Mouse (Mus musculus) left cerebral cortex, adult 18-20 months (tissue): Measurements from ENCODE around the gene Gmds. TPM values are rescaled to one million over a fixed set of nuclear protein-coding genes. Genes with fewer than 3 reads are reported as not detected.
A peak's percentile ranks its signal among the peaks of the same experiment; 100 is the strongest.

Experiments used
- DNase-seq, 2 experiments: peaks; one replicate each; pipeline ENCODE4 v3.0.0; 2021 to 2022; ENCODE audit warnings: low spot score in 2 of 2, mixed read lengths in 1 of 2
- total RNA-seq, 2 experiments: library from RNA; stranded (reverse); gene quantifications; 2 replicates each; pipeline ENCODE4 v1.2.3; 2021

Gene Gmds
- total RNA-seq, 2 experiments from 2014 or later, result 11.1 to 11.3 TPM

GRCm38 (mm10) chr13:32034799-32035448, 303.6 kb downstream of the Gmds start:
- DNase-seq, result no peak

- DNase-seq, result no peak
These were observed 304.4 kb downstream of the Gmds start for GRCm38 (mm10) chr13:32034139-32034538.

DNA sequence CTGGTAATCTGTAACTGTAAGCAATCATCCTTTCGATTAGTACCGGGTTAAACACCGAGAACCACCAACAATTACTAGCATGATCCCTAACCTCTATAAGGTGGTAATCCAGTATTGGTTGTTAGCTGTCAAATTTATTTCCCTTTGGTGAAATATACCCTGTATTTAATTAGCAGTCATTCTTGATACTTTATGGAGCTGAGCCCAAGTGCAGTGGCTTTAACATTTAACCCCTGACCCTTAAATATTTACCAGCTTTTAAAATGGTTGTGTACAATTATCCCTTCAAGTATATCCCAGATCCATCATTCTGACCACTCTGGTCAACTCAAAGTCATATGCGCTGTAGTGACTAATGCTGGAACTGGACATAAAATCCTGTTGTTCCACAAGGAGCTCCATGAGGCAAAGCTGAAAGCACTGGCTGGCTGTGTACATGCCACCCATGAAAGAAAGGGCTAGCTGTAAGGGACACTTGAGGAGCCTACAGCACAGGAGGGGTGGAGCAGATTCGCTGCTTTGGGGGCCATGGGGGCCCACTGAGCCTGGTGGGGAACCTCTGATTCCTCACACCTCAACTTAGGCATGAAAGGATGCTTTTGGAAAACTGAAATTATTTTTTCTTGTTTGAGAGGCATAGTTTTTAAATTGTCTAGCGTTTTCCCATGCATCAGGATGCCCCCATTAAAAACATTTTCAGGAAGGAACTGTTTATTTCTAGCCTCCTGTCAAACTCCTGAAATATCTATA, 312.1 kb downstream of the Gmds start:
- no peak for DNase-seq

DNA sequence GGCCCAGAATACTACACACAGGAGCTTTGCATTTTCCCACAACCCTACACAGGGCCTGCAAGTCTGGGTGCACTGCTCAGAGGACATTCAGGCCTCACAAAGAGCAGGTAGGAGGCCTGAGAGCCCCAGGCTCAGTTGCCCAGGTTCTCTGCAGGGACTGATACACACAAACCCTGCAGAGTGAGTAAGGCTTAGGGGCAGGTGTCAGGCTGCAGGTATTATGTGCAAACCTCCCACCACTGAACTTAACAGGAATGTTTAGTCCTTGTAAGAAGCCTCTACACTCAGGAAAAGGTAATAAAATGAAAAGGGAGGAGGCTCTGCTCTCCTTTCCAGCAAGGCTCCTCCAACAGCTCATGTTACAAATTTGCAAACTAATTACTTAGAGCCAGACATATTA, 313.7 kb downstream of the Gmds start:
- no peak for DNase-seq

DNA sequence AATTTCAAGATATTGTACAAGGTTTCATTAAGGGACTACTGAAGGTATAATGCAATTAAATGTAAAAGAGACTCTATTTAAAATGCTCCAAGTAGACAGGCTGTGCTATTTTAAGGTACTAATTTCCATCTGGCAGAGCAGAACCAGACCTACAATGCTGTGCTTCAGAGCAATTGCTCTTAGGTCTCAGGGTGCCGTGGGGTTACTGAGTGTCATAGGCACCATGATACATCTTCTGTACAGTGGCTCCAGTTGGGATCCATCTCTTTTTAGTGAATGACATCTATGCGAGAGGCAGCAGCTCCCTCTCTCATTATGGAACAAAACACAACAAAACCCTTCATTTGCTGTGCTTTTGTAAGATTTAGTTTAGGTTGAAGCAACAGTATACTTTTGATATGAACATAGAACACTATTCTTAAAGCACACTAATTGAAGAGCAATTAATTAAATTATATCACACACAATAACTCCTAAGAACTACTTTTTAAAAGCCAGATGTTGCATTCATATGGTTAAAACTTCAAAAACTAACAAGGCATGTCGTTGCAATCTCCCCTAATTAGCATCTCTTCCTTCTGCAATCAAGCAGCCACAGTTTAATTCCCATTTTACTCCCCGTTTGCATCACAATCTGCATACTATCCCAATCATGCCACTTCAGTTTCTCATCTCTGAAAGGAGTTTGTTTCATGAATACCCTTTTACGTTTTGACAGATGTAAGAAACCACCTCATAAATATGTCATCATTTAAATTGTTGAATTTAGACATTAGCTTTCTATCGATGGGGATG, 317.9 kb downstream of the Gmds start:
- DNase-seq, result no peak

DNA sequence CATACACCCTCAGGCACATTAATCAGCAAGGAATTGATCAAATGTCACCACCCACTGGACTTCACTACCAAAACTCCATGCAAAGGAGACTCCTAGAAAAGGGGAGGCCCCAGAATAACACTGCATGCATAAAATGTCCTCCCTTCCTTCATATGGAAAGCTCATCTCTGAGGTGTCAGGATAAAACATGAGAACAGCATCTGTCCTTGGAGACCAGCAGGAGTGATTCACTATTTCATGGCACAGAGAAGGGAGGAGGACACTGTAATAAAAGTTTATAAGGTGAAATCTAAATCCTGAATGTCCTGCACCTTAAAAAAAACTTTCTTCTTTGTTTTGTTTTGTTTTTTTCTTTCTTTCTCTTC, 319.3 kb downstream of the Gmds start:
- DNase-seq, result no peak

DNA sequence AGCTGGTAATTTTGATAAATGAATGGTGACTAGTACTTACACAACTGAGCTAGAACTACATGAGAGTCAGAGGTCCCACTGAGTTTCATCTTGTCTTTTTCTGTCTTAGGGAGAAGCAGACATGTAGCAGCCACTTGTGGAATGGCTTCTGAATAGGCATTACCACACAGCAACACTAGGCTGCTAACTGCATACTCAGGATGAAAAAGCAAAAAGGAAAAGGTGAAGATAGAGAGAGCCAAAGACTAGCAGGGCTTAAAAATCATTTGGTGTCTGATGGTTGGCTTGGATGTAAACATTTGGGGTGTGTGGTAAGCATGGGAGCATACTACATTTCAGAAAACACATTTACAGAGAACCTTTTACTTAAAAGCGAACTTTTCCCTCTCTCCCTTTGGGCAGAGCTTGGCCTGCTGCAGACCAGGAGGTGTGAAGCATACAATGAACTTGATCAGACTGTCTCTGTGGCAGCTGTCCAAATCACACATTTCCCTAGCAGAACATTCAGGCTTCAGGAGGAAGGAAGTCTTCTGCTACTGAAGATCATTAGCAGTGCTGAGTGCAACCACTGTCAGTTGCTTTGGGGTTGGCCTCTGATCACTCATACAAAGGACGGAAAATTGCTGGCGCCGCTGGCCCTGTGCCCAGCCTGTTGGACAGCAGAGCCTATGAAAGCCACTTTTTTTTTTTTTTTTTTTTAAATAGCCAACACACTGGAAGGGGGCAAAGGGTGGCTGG, 319.9 kb downstream of the Gmds start:
- DNase-seq, result peak; percentile 11 to 13

DNA sequence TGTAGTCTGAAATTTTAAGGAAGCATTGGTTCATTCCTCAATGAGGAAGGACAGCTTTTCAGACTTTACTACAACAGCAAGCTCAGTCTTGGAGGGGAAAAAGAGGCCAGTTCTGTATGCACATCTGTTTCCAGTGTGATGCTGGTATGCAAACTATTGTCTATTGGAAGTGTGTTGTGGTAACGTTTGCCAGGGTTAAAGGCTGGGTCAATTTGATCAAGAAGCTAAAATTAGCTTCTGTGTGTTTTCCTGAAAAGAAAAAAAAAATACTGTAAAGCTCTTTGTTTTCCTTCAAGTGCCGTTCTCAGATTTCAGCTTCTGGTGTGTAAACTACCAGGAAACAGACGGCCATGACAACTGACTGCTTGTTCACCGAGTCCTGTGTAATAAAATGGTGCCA, 329.7 kb downstream of the Gmds start:
- no peak for DNase-seq

DNA sequence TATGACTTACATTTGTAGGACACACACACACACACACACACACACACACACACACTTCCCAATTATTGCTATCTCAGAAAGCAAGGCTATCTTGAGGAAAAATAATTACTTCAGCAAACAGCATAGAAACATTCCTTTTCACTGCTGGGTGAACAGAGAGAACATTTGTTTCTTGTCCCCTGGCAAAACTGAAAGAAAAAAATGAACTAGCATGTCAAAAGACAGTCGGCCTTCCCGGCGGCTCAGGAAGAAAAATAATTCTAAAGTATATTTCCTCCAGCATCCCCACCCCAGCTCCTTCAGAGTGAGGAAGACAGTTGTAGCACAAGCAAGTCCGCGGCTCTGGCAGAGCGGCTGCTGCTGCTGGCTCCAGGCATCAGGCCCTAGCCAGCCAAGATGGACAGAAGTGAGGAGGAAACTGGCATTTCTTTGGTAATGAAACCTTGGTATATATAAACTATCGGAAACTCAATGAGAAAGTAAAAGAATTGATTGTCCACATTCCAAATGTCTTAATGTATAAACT, 330.4 kb downstream of the Gmds start:
- DNase-seq, result no peak

DNA sequence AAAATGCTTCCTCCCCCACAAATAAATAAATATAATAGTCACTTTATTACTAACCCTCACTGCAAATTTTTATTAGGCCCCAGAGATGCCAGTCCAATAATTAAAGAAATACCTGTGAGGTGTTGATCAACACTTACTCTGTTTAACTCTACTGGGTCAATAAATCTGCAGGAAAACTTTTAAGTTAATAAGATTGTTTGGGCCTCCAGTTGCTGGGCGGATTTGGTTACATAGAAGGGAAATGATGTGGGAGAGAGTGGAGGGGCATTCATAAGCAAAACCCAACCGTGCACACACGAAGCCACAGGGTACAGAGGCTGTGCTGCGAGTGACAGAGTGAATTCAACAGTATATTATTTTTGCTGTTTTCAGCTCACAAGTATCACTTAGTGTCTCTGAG, 345.1 kb downstream of the Gmds start:
- DNase-seq, result no peak

- no peak for DNase-seq
These were observed 345.9 kb downstream of the Gmds start for GRCm38 (mm10) chr13:31992409-31993201.

- DNase-seq, result no peak
These were observed 357.3 kb downstream of the Gmds start for GRCm38 (mm10) chr13:31981198-31981597.

GRCm38 (mm10) chr13:31978126-31978525, 360.4 kb downstream of the Gmds start:
- DNase-seq, result no peak

DNA sequence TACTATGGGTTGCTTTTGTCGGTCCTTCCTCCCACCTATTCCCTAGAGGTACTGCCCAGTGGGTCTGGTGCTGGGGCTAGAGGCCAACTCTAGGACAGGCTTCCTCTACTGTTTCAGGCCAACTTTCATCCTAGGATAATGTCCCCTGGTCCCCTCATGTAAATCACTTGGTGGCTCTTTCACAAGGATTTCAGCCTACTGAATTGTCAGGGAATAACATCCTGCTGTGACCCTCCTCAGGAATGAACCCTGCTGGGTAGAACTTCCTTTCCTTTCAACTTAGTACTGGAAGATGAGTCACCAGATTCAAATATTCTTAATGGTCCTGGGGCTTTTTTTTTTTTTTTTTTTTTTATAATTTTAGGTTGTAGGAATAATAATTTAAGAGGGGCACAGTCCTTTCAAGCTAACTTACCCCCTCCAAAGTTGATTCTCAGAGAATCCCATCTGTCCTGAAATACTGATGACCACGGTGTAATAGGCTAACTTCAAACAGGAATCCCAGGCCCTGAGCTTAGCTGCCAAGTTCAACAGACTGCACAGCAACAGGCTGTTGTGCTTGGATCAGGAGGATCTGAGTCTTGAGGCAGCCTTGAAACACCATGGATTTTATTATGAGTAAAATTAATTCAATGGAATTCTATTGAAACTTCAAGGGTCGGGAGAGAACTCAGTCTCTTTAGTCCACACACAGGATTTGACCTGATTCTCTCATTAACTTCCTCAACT, 363.6 kb downstream of the Gmds start:
- no peak for DNase-seq

DNA sequence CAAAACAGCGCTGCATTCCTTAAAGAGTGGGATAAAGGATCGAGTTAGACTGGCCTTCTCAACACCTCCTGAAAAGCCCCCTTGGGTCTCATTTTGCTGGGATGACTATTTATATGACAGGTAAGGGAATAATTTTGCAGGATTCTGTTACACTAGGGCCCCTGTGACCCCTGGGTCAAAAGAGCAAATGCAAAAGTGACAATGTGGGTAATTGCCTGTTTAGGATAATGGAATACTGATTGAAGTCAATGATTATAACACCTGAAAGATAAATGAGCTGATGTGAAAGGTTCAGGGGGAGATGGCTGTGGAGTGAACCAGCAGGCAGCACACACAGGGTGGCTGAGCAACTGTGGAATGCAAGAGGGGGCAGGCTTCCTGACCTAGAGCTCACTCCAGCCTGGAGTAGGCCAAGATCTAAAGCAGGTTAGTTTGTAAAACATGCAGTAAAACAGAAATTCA, 367.5 kb downstream of the Gmds start:
- DNase-seq, result no peak

- no peak for DNase-seq
These were observed 370.3 kb downstream of the Gmds start for GRCm38 (mm10) chr13:31968272-31968671.

DNA sequence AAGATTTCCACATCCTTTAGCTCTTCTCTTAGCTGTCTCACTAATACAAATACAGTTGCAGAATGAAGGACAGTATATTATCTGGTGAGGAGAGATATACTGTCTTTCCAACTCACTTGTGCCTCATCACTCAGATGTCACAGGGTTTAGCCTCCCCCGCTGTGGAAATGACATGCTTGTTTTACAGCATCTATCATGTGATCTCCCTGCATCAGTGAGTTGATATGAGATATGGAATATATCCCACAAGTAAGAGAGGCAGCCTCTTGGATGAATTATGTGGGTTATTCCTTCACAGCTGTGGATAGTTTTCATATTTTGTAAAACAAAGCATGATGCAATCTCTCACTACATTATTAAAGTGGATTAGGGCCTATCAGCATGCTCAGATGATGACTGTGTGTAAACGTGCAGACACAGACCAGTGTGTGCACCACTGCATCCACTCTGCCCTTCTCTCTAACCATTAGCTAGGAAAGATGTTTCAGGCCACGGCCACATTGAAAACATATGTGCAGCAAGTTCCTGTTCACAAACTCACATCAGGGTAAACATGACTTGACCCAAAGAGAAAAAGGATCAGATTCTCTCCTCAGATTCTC, 371.5 kb downstream of the Gmds start:
- no peak for DNase-seq

DNA sequence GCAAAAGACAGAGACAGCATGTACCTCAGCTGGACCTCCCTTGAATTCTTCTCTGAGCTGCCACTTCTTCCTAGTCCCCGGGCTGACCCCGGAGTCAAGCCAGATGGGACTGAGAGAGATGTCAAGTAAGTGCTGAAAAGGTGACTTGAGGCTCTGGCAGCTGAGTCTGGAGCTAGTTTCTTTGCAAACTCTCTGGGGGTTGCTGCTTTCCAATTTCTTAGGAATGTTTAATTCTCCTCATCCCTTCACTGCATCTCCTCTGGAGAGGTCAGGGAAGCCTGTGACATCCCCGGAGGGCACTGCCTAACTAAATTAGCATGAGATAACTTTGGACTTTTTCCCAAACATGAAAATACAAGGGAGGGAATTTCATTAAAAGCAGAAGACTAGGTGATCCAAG, 378.0 kb downstream of the Gmds start:
- no peak for DNase-seq
